Mouse (Mus musculus) cerebellum, adult 2 months (tissue): ENCODE measurements at regions not wholly inside any gene's neighbourhood (a gene's known extent, or its start where the extent isn't known, plus 50 kb on each side); places are given as distances from the start of the nearest gene placed in this dataset.

Experiments used
- CTCF ChIP-seq: fragments of 200-500 bp; IDR thresholded peaks from 2 replicates; pipeline ENCODE4 v1.5.1; 2011; ENCODE audit warnings: low read depth, mild to moderate bottlenecking, control low read depth, low read length, moderate library complexity, borderline replicate concordance; ENCODE audit not compliant: insufficient read depth
- POLR2A ChIP-seq: fragments of 200-500 bp; IDR thresholded peaks from 2 replicates; pipeline ENCODE4 v1.6.1; 2011; ENCODE audit warnings: low read length, control low read depth, borderline replicate concordance; ENCODE audit not compliant: insufficient read depth

- TF ChIP-seq POLR2A (no peak), CTCF (no peak)
Observed at GRCm38 (mm10) chr10:102622583-102623008, 110.6 kb downstream of the Rassf9 start.
